16 mouse cellular contexts compared by ENCODE assay signal in the genomic region with DNA sequence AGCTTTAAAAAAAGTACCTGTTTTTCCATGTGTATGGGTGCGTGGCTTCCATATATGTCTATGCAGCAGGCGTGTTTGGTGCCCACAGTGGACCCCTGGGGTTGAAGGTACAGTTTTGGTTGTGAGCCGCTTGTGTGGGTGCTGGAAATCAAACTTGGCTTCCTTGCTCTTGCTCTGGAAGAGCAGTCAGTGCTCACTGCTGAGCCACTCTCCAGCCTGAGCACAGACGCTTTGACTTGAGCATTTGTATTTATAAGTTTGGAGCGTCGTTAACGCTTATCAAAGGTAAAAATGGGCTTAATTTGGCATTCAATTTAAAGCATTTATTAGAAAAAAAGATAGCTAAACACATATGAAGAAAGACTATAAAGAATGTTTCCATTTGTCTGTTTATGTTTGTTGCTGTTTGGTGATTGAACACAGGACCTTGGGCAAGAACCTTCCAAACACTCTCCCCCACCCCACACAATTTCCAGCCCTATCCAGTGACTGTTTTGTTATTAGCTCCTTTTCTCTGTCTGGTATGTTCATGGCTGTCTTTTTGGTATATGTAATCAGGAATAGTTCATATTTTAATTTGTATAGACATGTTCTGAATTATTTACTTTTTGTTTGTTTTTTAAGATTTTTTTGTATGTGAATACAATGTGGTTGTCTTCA.
"Had no signal": no experiment of that assay in that cellular context is flagged by ENCODE, and none has a peak within 500 bp of the region (broad histone marks: within the 10 kb centered on the region; RNA-seq: fewer than 3 reads in every experiment).

No protein-coding gene starts in this region.

- H3K9me3 ChIP-seq: limb, embryonic 10.5 days; limb, embryonic 13.5 days; megakaryocyte, embryonic 14.5 days; midbrain, embryonic 10.5 days had no signal

- H3K27me3 ChIP-seq: limb, embryonic 13.5 days; megakaryocyte, embryonic 14.5 days had no signal

- ATAC-seq: hindbrain, postnatal 0 days; inflammation-experienced regulatory T-cells, adult 6 months; intestine, embryonic 16.5 days had no signal

- H3K4me3 ChIP-seq: layer of hippocampus, adult 2 months; limb, embryonic 10.5 days; limb, embryonic 13.5 days; megakaryocyte, embryonic 14.5 days; midbrain, embryonic 10.5 days had no signal

- H3K9ac ChIP-seq: limb, embryonic 13.5 days; liver, embryonic 14.5 days had no signal

- H3K27ac ChIP-seq: hindbrain, postnatal 0 days; layer of hippocampus, adult 2 months; limb, embryonic 10.5 days; limb, embryonic 13.5 days; liver, embryonic 14.5 days; midbrain, embryonic 10.5 days had no signal

- H3K4me1 ChIP-seq: limb, embryonic 10.5 days; midbrain, embryonic 10.5 days had no signal

- H3K4me2 ChIP-seq: limb, embryonic 13.5 days had no signal

- DNase-seq: kidney, adult 18-20 months; kidney, postnatal 25 days; layer of hippocampus, adult 9-11 months; lung, adult 2 months; midbrain, embryonic 14.5 days; thymus, adult 18-20 months; thymus, postnatal 36 days had no signal

- H3K36me3 ChIP-seq: limb, embryonic 10.5 days; limb, embryonic 13.5 days; midbrain, embryonic 10.5 days had no signal
